Mouse (Mus musculus) cerebellum, postnatal 10 days (tissue): ENCODE results near the gene Ikzf1.

Source experiments
- DNase-seq, 2 experiments: peaks; one replicate each; pipeline ENCODE4 v3.0.0; 2021; ENCODE audit warnings: mixed read lengths in 2 of 2

Gene Ikzf1

GRCm38 (mm10) chr11:11684930-11685852 lies at the start of gene Ikzf1:
TSS of gene Ikzf1 (plus strand) at chr11:11685003.
- no peak for DNase-seq

- no peak for DNase-seq
Measured at GRCm38 (mm10) chr11:11644303-11644702, 40.5 kb upstream of the Ikzf1 start.

GRCm38 (mm10) chr11:11656388-11656787 lies 28.4 kb upstream of the Ikzf1 start:
- no peak for DNase-seq

GRCm38 (mm10) chr11:11656995-11657530 lies 27.7 kb upstream of the Ikzf1 start:
- no peak for DNase-seq

GRCm38 (mm10) chr11:11657634-11658033 lies 27.2 kb upstream of the Ikzf1 start:
- DNase-seq, result no peak

- no peak for DNase-seq
Measured at GRCm38 (mm10) chr11:11658834-11659233, 26.0 kb upstream of the Ikzf1 start.

GRCm38 (mm10) chr11:11660651-11661050 lies 24.2 kb upstream of the Ikzf1 start:
- no peak for DNase-seq

- no peak for DNase-seq
Measured at GRCm38 (mm10) chr11:11667254-11667921, 17.4 kb upstream of the Ikzf1 start.

GRCm38 (mm10) chr11:11667922-11668290 lies 16.9 kb upstream of the Ikzf1 start:
- no peak for DNase-seq

- no peak for DNase-seq
Measured at GRCm38 (mm10) chr11:11672974-11673373, 11.8 kb upstream of the Ikzf1 start.

GRCm38 (mm10) chr11:11675063-11675462 lies 9.7 kb upstream of the Ikzf1 start:
- DNase-seq, result no peak

- DNase-seq, result no peak
Measured at GRCm38 (mm10) chr11:11676068-11676741, 8.6 kb upstream of the Ikzf1 start.

GRCm38 (mm10) chr11:11677165-11677564 lies 7.6 kb upstream of the Ikzf1 start:
- no peak for DNase-seq

- no peak for DNase-seq
Measured at GRCm38 (mm10) chr11:11678972-11679371, 5.8 kb upstream of the Ikzf1 start.

- no peak for DNase-seq
Measured at GRCm38 (mm10) chr11:11684056-11684929, 510 bp upstream of the Ikzf1 start.

GRCm38 (mm10) chr11:11685853-11686395 lies 1.1 kb downstream of the Ikzf1 start:
- DNase-seq, result peak; percentile 21 to 45

GRCm38 (mm10) chr11:11686569-11687051 lies 1.8 kb downstream of the Ikzf1 start:
- DNase-seq, result peak in 1 of 2 experiments; percentile 9

- DNase-seq, result no peak
Measured at GRCm38 (mm10) chr11:11687551-11688185, 2.9 kb downstream of the Ikzf1 start.

GRCm38 (mm10) chr11:11688766-11689330 lies 4.0 kb downstream of the Ikzf1 start:
- no peak for DNase-seq

GRCm38 (mm10) chr11:11689701-11690058 lies 4.9 kb downstream of the Ikzf1 start:
- no peak for DNase-seq
